Mouse (Mus musculus): ENCODE results near the gene Manba. TPM values are rescaled to one million over a fixed set of nuclear protein-coding genes. Genes with fewer than 3 reads are reported as not detected.

Gene Manba
- polyA plus RNA-seq, 1 experiment from 2014 or later, result 6.1 TPM

DNA sequence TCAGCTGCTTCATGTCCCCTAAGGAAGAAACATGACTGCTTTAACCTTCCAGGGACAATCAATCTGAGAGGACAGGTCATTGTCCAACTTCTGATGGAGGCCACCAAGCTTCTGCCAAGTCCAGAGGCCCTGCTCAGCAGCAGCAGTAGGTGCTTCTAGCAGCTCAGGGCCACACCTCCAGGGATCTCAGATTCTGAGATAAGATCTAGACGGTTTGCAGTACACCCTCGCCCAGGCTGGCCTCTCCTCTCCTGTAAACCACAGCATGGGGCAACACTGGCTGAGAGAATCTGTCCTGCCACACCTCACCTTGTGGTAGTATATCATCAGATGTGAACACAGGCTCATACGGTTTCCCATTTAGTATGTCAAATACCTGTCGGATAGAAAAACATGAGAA lies 105.1 kb downstream of the Manba start:
- 72% methylated on average over 4 of the region's 4 CpGs for WGBS
- Histone ChIP-seq H3K36me3 (peaks cover 88% of the 10 kb centered on the region), H3K4me1 (peaks cover 2% of the 10 kb centered on the region; the same call in 1 of the 2 replicates)

DNA sequence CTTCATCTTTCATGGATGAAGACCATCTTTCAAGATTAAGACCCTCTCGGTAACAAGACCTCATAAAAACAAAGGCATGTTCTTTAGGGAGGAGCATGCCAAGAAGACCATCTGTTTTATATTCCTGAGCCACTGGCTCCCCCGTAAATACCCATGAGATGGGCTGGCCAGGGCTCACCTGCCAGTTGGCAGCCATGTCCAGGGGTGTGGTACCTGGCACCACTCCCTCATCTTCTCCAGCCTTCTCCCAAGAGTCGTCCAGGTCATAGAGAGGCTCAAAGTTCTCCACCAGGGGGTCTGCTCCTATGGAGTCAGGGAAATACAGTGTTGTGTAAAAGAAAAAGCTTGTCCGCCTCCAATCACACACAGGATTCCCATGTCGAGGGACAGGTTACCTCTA lies 106.0 kb downstream of the Manba start:
- WGBS, result 64% methylated on average over 5 of the region's 5 CpGs
- H3K4me3 ChIP-seq, result no peak overlapping the region
- H3K27me3 ChIP-seq, result no peaks in the 10 kb centered on the region
- no peak for ATAC-seq (ENCODE audit: insufficient number of reproducible peaks, insufficient read depth, low FRiP score, low TSS enrichment, low read depth)
- no peak overlapping the region for H3K27ac ChIP-seq
- no peak overlapping the region for H3K4me2 ChIP-seq
- H3K9me3 ChIP-seq, result no peaks in the 10 kb centered on the region
- peaks cover 2% of the 10 kb centered on the region; the same call in 1 of the 2 replicates for H3K4me1 ChIP-seq
- H3K9ac ChIP-seq, result no peak overlapping the region
- H3K36me3 ChIP-seq, result peaks cover 82% of the 10 kb centered on the region

More for the DNA sequence above, 105.1 kb downstream of the Manba start:
- Histone ChIP-seq H3K27ac (no peak overlapping the region), H3K4me3 (no peak overlapping the region), H3K27me3 (no peaks in the 10 kb centered on the region), H3K9ac (no peak overlapping the region), H3K4me2 (no peak overlapping the region), H3K9me3 (no peaks in the 10 kb centered on the region)
- ATAC-seq (ENCODE audit: insufficient number of reproducible peaks, insufficient read depth, low FRiP score, low TSS enrichment, low read depth), result no peak

GRCm38 (mm10) chr3:135592011-135592410 lies 106.6 kb downstream of the Manba start:
- ATAC-seq (ENCODE audit: insufficient number of reproducible peaks, insufficient read depth, low FRiP score, low TSS enrichment, low read depth), result no peak
- Histone ChIP-seq H3K27me3 (no peaks in the 10 kb centered on the region), H3K27ac (no peak overlapping the region), H3K36me3 (peaks cover 81% of the 10 kb centered on the region), H3K9me3 (no peaks in the 10 kb centered on the region), H3K4me2 (no peak overlapping the region), H3K4me1 (peaks cover 7% of the 10 kb centered on the region), H3K9ac (no peak overlapping the region), H3K4me3 (no peak overlapping the region)
- WGBS, result 87% methylated on average over 4 of the region's 4 CpGs

DNA sequence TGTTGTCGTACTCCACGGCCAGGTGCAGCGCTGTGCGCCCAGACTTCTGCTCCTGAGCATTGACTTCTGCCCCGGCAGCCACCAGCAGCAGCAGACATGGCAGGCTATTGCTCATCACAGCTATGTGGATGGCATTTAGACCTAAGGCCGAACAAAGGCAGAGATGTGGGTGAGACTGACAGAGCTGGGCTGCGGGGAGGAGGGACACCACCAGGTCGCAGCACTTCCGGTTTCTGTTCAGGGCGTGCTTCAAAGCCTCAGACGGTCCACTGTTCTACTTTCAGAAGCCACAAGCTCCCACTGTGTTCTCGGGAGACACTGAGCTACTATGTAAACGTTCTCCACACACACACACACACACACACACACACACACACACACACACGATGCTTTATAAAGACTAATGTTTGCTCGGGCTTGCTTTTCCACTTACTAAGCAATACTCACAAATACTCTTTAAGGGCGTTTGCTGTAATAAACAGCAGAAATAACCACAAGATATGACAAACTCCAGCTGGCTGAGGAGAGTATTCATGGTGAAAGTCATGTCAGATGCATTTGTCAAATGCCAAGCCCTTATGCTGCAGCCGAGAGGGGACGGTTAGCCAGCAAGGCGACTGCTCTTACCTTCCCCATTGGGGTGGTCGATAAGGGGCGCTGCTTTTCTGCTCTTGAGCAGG lies 109.0 kb downstream of the Manba start:
- no peak for ATAC-seq (ENCODE audit: insufficient number of reproducible peaks, insufficient read depth, low FRiP score, low TSS enrichment, low read depth)
- Histone ChIP-seq H3K4me1 (peaks cover 7% of the 10 kb centered on the region), H3K4me2 (no peak overlapping the region), H3K9ac (no peak overlapping the region), H3K4me3 (no peak overlapping the region), H3K27ac (no peak overlapping the region), H3K27me3 (no peaks in the 10 kb centered on the region), H3K9me3 (no peaks in the 10 kb centered on the region), H3K36me3 (peaks cover 65% of the 10 kb centered on the region)
- WGBS, result 80% methylated on average over 21 of the region's 21 CpGs

DNA sequence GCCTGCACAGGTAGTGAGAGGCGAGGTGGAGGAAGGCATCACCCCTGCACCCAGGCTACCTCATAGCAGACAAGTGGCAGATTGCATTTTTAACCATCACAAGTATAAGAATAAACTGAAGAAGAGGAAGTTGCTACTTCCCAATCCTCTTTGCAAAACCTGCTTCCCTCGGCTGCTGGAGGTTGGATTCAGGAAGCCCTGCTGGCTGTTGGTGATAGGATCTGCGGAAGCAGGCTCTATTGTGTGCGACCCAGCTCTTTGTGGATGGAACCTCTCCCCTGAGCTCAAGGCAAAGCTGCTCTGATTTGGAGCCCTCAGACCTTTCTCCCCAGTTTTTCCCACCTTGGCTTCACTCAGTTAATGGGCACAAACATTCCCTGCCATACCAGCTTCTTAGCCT lies 111.6 kb downstream of the Manba start:
- Histone ChIP-seq H3K27ac (peak overlapping the region; percentile 69), H3K4me2 (no peak overlapping the region), H3K9me3 (no peaks in the 10 kb centered on the region), H3K4me1 (peaks cover 5% of the 10 kb centered on the region), H3K9ac (no peak overlapping the region), H3K36me3 (peaks cover 62% of the 10 kb centered on the region), H3K27me3 (no peaks in the 10 kb centered on the region), H3K4me3 (no peak overlapping the region)
- ATAC-seq (ENCODE audit: insufficient number of reproducible peaks, insufficient read depth, low FRiP score, low TSS enrichment, low read depth), result no peak
- WGBS, result 54% methylated on average over 4 of the region's 4 CpGs

GRCm38 (mm10) chr3:135598355-135598754 lies 112.9 kb downstream of the Manba start:
- Histone ChIP-seq H3K9ac (no peak overlapping the region), H3K9me3 (no peaks in the 10 kb centered on the region), H3K36me3 (peaks cover 62% of the 10 kb centered on the region), H3K4me2 (no peak overlapping the region), H3K27me3 (no peaks in the 10 kb centered on the region), H3K4me1 (peaks cover 5% of the 10 kb centered on the region), H3K4me3 (no peak overlapping the region), H3K27ac (no peak overlapping the region)
- ATAC-seq (ENCODE audit: insufficient number of reproducible peaks, insufficient read depth, low FRiP score, low TSS enrichment, low read depth), result no peak
- WGBS, result 75% methylated on average over 3 of the region's 3 CpGs

DNA sequence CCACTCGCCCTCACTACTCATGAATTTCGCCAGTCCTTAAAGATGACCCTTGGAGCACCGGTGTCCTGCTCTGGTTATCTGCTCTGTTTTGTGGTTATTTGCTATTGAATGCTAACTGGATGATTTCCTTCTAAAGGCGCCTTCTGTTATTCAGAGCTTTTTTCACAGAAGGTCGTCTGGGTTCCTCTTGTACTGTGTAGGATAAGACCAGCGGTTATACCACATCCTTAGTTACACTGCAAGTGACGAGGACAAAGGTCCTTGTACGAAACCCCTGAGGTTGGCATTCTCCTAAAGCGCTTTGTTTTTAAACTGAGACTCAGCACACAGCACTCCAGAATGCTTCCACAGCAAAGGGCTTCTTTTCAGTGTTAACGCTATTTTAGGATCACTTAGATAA lies 117.3 kb downstream of the Manba start:
- Histone ChIP-seq H3K4me1 (peaks cover 5% of the 10 kb centered on the region), H3K27ac (no peak overlapping the region), H3K4me3 (no peak overlapping the region), H3K36me3 (peaks cover 62% of the 10 kb centered on the region), H3K9me3 (no peaks in the 10 kb centered on the region), H3K4me2 (no peak overlapping the region), H3K27me3 (no peaks in the 10 kb centered on the region), H3K9ac (no peak overlapping the region)
- WGBS, result 88% methylated on average over 10 of the region's 10 CpGs
- no peak for ATAC-seq (ENCODE audit: insufficient number of reproducible peaks, insufficient read depth, low FRiP score, low TSS enrichment, low read depth)

GRCm38 (mm10) chr3:135604626-135605417 lies 119.4 kb downstream of the Manba start:
- H3K9ac ChIP-seq, result no peak overlapping the region
- H3K36me3 ChIP-seq, result peaks cover 81% of the 10 kb centered on the region
- no peak for ATAC-seq (ENCODE audit: insufficient number of reproducible peaks, insufficient read depth, low FRiP score, low TSS enrichment, low read depth)
- H3K27ac ChIP-seq, result no peak overlapping the region
- H3K4me2 ChIP-seq, result no peak overlapping the region
- no peak overlapping the region for H3K4me3 ChIP-seq
- peaks cover 5% of the 10 kb centered on the region for H3K4me1 ChIP-seq
- H3K9me3 ChIP-seq, result no peaks in the 10 kb centered on the region
- no peaks in the 10 kb centered on the region for H3K27me3 ChIP-seq
- WGBS, result 87% methylated on average over 10 of the region's 10 CpGs

DNA sequence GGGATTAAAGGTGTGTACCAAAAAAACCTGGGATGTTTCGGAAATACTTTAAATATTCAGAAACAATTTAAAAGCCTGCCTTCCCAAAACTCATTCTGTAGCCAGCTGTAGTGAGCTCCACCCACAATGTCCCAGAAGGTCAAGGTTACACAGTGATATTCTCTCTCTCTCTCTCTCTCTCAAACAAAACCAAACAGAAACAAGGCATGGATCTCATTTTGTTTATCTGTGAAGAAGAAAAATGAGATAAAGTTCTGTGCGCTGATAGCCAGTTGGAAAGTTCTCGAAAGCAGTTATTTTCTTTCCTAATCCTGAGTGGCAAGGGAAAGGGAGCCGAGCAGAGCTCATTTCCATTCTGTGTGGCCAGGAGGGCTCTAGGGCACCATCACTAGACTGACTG lies 120.1 kb downstream of the Manba start:
- Histone ChIP-seq H3K9me3 (no peaks in the 10 kb centered on the region), H3K4me2 (no peak overlapping the region), H3K4me3 (no peak overlapping the region), H3K27ac (0 out of 2 replicates have a peak overlapping the region, but pooled peaks have one; percentile 13), H3K36me3 (peaks cover 82% of the 10 kb centered on the region), H3K9ac (no peak overlapping the region), H3K4me1 (peaks cover 5% of the 10 kb centered on the region), H3K27me3 (no peaks in the 10 kb centered on the region)
- ATAC-seq (ENCODE audit: insufficient number of reproducible peaks, insufficient read depth, low FRiP score, low TSS enrichment, low read depth), result no peak
- WGBS, result 79% methylated on average over 4 of the region's 4 CpGs

- Histone ChIP-seq H3K27ac (no peak overlapping the region), H3K9me3 (no peaks in the 10 kb centered on the region), H3K36me3 (peaks cover 84% of the 10 kb centered on the region), H3K9ac (no peak overlapping the region), H3K4me3 (no peak overlapping the region), H3K4me1 (peaks cover 5% of the 10 kb centered on the region), H3K27me3 (no peaks in the 10 kb centered on the region), H3K4me2 (no peak overlapping the region)
- no peak for ATAC-seq (ENCODE audit: insufficient number of reproducible peaks, insufficient read depth, low FRiP score, low TSS enrichment, low read depth)
- WGBS, result 88% methylated on average over 8 of the region's 8 CpGs
Observed at GRCm38 (mm10) chr3:135606592-135606991, 121.2 kb downstream of the Manba start.

DNA sequence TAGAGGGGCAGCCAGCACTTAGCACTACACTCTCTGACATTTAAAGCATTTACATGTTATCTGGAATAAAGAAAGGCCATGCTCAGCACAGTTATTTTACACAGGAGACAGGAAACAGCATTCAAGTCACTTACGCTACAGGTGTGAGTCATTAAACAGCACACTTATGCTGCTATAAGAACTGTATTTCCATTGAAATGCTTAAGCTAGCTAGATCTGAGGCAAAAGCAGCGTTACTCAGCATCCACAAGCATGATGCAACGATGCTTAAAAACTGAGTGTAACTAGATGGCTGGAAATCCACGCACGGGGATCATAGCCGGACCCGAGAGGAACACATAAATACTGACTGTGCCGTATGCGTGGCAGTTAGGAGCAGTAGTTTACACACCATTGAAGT lies 121.6 kb downstream of the Manba start:
- H3K36me3 ChIP-seq, result peaks cover 83% of the 10 kb centered on the region
- WGBS, result 92% methylated on average over 9 of the region's 9 CpGs
- no peak for ATAC-seq (ENCODE audit: insufficient number of reproducible peaks, insufficient read depth, low FRiP score, low TSS enrichment, low read depth)

More for the DNA sequence above, 121.6 kb downstream of the Manba start:
- Histone ChIP-seq H3K4me2 (no peak overlapping the region), H3K27me3 (no peaks in the 10 kb centered on the region), H3K4me1 (peaks cover 5% of the 10 kb centered on the region), H3K9me3 (no peaks in the 10 kb centered on the region), H3K27ac (no peak overlapping the region), H3K9ac (no peak overlapping the region), H3K4me3 (no peak overlapping the region)

Data from embryonic facial prominence, embryonic 13.5 days (tissue).